ENCODE assay signal across 7 mouse cellular contexts in genomic region chr4:117483931-117484255, GRCm38 (mm10). TPM values are rescaled to one million over a fixed set of nuclear protein-coding genes. Genes with fewer than 3 reads are reported as not detected.
DNase-seq lines count a peak whose midpoint lies in the region; ATAC-seq and TF ChIP-seq lines count a peak whose summit lies in the region.

No protein-coding gene starts in this region.

- under 1% methylated on average over 15 of the region's 15 CpGs for WGBS in forebrain, embryonic 13.5 days
- WGBS in hindbrain, embryonic 15.5 days = under 1% methylated on average over 15 of the region's 15 CpGs
- WGBS in liver, embryonic 13.5 days (ENCODE audit: insufficient replicate concordance) = 2% methylated on average over 15 of the region's 15 CpGs
- WGBS in olfactory bulb, adult 2 months = 4% methylated on average over 15 of the region's 15 CpGs

- 0 out of 2 replicates have a peak overlapping the region, but pooled peaks have one; percentile 34 for H3K4me2 ChIP-seq in CH12.LX (ENCODE audit: insufficient read depth, low read depth, poor library complexity, severe bottlenecking)
- peak overlapping the region; percentile 90 for H3K4me2 ChIP-seq in forebrain, embryonic 13.5 days
- H3K4me2 ChIP-seq in hindbrain, embryonic 15.5 days = peak overlapping the region; percentile 94
- H3K4me2 ChIP-seq in liver, embryonic 13.5 days = peak overlapping the region; percentile 97

- no peaks in the 10 kb centered on the region for H3K27me3 ChIP-seq in CH12.LX (replicated peaks)
- peaks cover 89% of the 10 kb centered on the region for H3K27me3 ChIP-seq in forebrain, embryonic 13.5 days
- peaks cover 64% of the 10 kb centered on the region for H3K27me3 ChIP-seq in hindbrain, embryonic 15.5 days
- peaks cover 45% of the 10 kb centered on the region for H3K27me3 ChIP-seq in liver, embryonic 13.5 days

- TF ChIP-seq POLR2A in CH12.LX (IDR thresholded peaks at IDR 0.05; ENCODE audit: low read depth, low read length) = no peak
- TF ChIP-seq POLR2A in olfactory bulb, adult 2 months (IDR thresholded peaks at IDR 0.05; ENCODE audit: insufficient read depth, low read depth, low read length) = no peak

- peaks cover 2 to 24% of the 10 kb centered on the region in 2 experiments; a peak in 2 of 4 replicates for H3K4me1 ChIP-seq in CH12.LX (ENCODE audit: control insufficient read depth in 1 of 2, insufficient read depth in 2 of 2)
- H3K4me1 ChIP-seq in ES-E14 (ENCODE audit: control insufficient read depth in 2 of 2, insufficient read depth in 2 of 2, low read length in 2 of 2, poor library complexity in 1 of 2) = peaks cover 4 to 25% of the 10 kb centered on the region in 2 experiments; a peak in 3 of 4 replicates
- H3K4me1 ChIP-seq in forebrain, embryonic 13.5 days = peaks cover 15% of the 10 kb centered on the region
- peaks cover 14% of the 10 kb centered on the region for H3K4me1 ChIP-seq in hindbrain, embryonic 15.5 days (replicated peaks)
- H3K4me1 ChIP-seq in liver, embryonic 13.5 days (replicated peaks) = peaks cover 72% of the 10 kb centered on the region
- peaks cover 13% of the 10 kb centered on the region for H3K4me1 ChIP-seq in olfactory bulb, adult 2 months (ENCODE audit: control insufficient read depth, insufficient read depth, low read length)

- no peak for TF ChIP-seq CTCF in CH12.LX (conservative IDR thresholded peaks at IDR 0.05 in 1 of 2, IDR thresholded peaks at IDR 0.05 in 1 of 2; ENCODE audit: low read depth in 2 of 2, low read length in 2 of 2)
- no peak for TF ChIP-seq CTCF in olfactory bulb, adult 2 months (IDR thresholded peaks at IDR 0.05; ENCODE audit: insufficient read depth, low read depth, low read length)

- in situ Hi-C loops in CH12.LX (cut with MboI; ENCODE audit: low pct_ligation_motif_present, low pct_unique_long_range_greater_than_20kb, low sequenced_read_pairs) (no loop called here), ES-E14 (cut with MboI; ENCODE audit: low sequenced_read_pairs in 2 of 2, unreplicated experiment in 2 of 2) (no loop called here)

- ATAC-seq in forebrain, embryonic 13.5 days = no peak
- no peak for ATAC-seq in hindbrain, embryonic 15.5 days (ENCODE audit: low FRiP score, low read depth)
- ATAC-seq in liver, embryonic 13.5 days (ENCODE audit: low read depth) = no peak
- ATAC-seq in CD4-positive, CD25-positive, alpha-beta regulatory T cell, adult 4 months = no peak

- dilution Hi-C loops in CH12.LX (cut with MboI; ENCODE audit: extremely low pct_ligation_motif_present, extremely low pct_unique_long_range_greater_than_20kb, low sequenced_read_pairs) = no loop called here

- TF ChIP-seq EP300 in CH12.LX (IDR thresholded peaks at IDR 0.05; ENCODE audit: low read length) = no peak

- no peaks in the 10 kb centered on the region for H3K79me2 ChIP-seq in CH12.LX (replicated peaks; ENCODE audit: control insufficient read depth, extremely low read depth, insufficient read depth, poor library complexity, severe bottlenecking)

- H3K9me3 ChIP-seq in CH12.LX (replicated peaks; ENCODE audit: low read length) (no peaks in the 10 kb centered on the region), ES-E14 (ENCODE audit: control insufficient read depth, insufficient read depth, low read depth, low read length) (no peaks in the 10 kb centered on the region)
- H3K9me3 ChIP-seq in forebrain, embryonic 13.5 days (replicated peaks) = no peaks in the 10 kb centered on the region
- no peaks in the 10 kb centered on the region for H3K9me3 ChIP-seq in hindbrain, embryonic 15.5 days
- no peaks in the 10 kb centered on the region for H3K9me3 ChIP-seq in liver, embryonic 13.5 days (replicated peaks)

- H3K4me3 ChIP-seq in CH12.LX (replicated peaks in 1 of 3; ENCODE audit: low read depth in 2 of 3, low read length in 2 of 3, poor library complexity in 1 of 3) (no peak overlapping the region), ES-E14 (ENCODE audit: insufficient read depth in 1 of 2, low read depth in 1 of 2, low read length in 2 of 2, poor library complexity in 1 of 2, severe bottlenecking in 1 of 2) (peak overlapping the region; percentile 53 to 59)
- peak overlapping the region; percentile 44 for H3K4me3 ChIP-seq in forebrain, embryonic 13.5 days
- H3K4me3 ChIP-seq in hindbrain, embryonic 15.5 days = peak overlapping the region; percentile 45
- H3K4me3 ChIP-seq in liver, embryonic 13.5 days (replicated peaks) = peak overlapping the region; percentile 67
- H3K4me3 ChIP-seq in olfactory bulb, adult 2 months (ENCODE audit: insufficient read depth, low read depth, low read length) = peak overlapping the region; percentile 34

- H3K27ac ChIP-seq in CH12.LX (ENCODE audit: insufficient read depth, low read depth) (no peak overlapping the region), ES-E14 (ENCODE audit: insufficient read depth, low read depth, low read length, poor library complexity, severe bottlenecking) (no peak overlapping the region)
- no peak overlapping the region for H3K27ac ChIP-seq in forebrain, embryonic 13.5 days
- peak overlapping the region; percentile 73 for H3K27ac ChIP-seq in hindbrain, embryonic 15.5 days (replicated peaks)
- H3K27ac ChIP-seq in liver, embryonic 13.5 days = peak overlapping the region; percentile 34; the same call in 1 of the 2 replicates
- H3K27ac ChIP-seq in olfactory bulb, adult 2 months (ENCODE audit: insufficient read depth, low read depth, low read length) = no peak overlapping the region

- H3K36me3 ChIP-seq in CH12.LX (replicated peaks in 1 of 2; ENCODE audit: control insufficient read depth in 1 of 2, insufficient read depth in 1 of 2, low read length in 1 of 2) (no peaks in the 10 kb centered on the region), ES-E14 (ENCODE audit: control insufficient read depth, insufficient read depth, low read length, poor library complexity, severe bottlenecking) (no peaks in the 10 kb centered on the region)
- H3K36me3 ChIP-seq in forebrain, embryonic 13.5 days (ENCODE audit: poor library complexity, severe bottlenecking) = no peaks in the 10 kb centered on the region
- H3K36me3 ChIP-seq in hindbrain, embryonic 15.5 days = no peaks in the 10 kb centered on the region
- no peaks in the 10 kb centered on the region for H3K36me3 ChIP-seq in liver, embryonic 13.5 days

- H3K9ac ChIP-seq in CH12.LX (ENCODE audit: insufficient read depth, low read depth) (no peak overlapping the region), ES-E14 (ENCODE audit: insufficient read depth, low read depth, low read length, poor library complexity, severe bottlenecking) (peak overlapping the region; percentile 42; the same call in 1 of the 2 replicates)
- peak overlapping the region; percentile 59 for H3K9ac ChIP-seq in forebrain, embryonic 13.5 days
- H3K9ac ChIP-seq in hindbrain, embryonic 15.5 days = peak overlapping the region; percentile 45; the same call in 1 of the 2 replicates
- peak overlapping the region; percentile 74 for H3K9ac ChIP-seq in liver, embryonic 13.5 days

- DNase-seq in CH12.LX (ENCODE audit: extremely low read depth) (no peak), ES-E14 (ENCODE audit: low read depth, low spot score) (no peak)
- no peak for DNase-seq in liver, embryonic 13.5 days

- TF ChIP-seq RAD21 in CH12.LX (IDR thresholded peaks at IDR 0.05; ENCODE audit: low read depth, low read length) = no peak

TF ChIP-seq in CH12.LX, 34 proteins besides CTCF, POLR2A, EP300 and RAD21:
- TF ChIP-seq E2F4 (IDR thresholded peaks at IDR 0.05; ENCODE audit: insufficient replicate concordance, low read depth, low read length) = no peak
- TF ChIP-seq CHD1 (IDR thresholded peaks at IDR 0.05; ENCODE audit: low read depth, low read length) = no peak
- TF ChIP-seq IRF4 (IDR thresholded peaks at IDR 0.05; ENCODE audit: low read depth, low read length) = no peak
- TF ChIP-seq BHLHE40 (IDR thresholded peaks at IDR 0.05; ENCODE audit: low read depth, low read length) = no peak
- no peak for TF ChIP-seq TCF12 (IDR thresholded peaks at IDR 0.05; ENCODE audit: low read depth, low read length)
- no peak for TF ChIP-seq MXI1 (IDR thresholded peaks at IDR 0.05; ENCODE audit: low read depth, low read length)
- no peak for TF ChIP-seq RCOR1 (conservative IDR thresholded peaks at IDR 0.05; ENCODE audit: low read depth, low read length)
- no peak for TF ChIP-seq USF2 (conservative IDR thresholded peaks at IDR 0.05; ENCODE audit: low read depth, low read length)
- TF ChIP-seq KAT2A (IDR thresholded peaks at IDR 0.05; ENCODE audit: insufficient replicate concordance, low read length) = no peak
- TF ChIP-seq MAZ (IDR thresholded peaks at IDR 0.05; ENCODE audit: low read depth, low read length) = no peak

TF ChIP-seq in ES-E14, 5 proteins besides CTCF, POLR2A, EP300 and RAD21:
- TF ChIP-seq CHD2 (IDR thresholded peaks at IDR 0.05; ENCODE audit: low read depth, low read length) (no peak), ZC3H11A (IDR thresholded peaks at IDR 0.05; ENCODE audit: borderline replicate concordance, low read depth, low read length) (no peak), MAFK (IDR thresholded peaks at IDR 0.05; ENCODE audit: insufficient read depth, low read depth, low read length) (no peak), HCFC1 (IDR thresholded peaks at IDR 0.05; ENCODE audit: borderline replicate concordance, insufficient read depth, low read length) (no peak), ZNF384 (IDR thresholded peaks at IDR 0.05; ENCODE audit: low read depth, low read length) (no peak)

RNA-seq across cellular contexts. Expression of gene Rnf220, which starts 13.0 kb away (rescaled TPM):
- total RNA-seq in CH12.LX (2012; rRNA removed) = 78.7 and 86.8 TPM in 2 replicates
- total RNA-seq in CH12.LX (2014; rRNA removed) = 64.4 and 67.2 TPM in 2 replicates
- polyA plus RNA-seq in CH12.LX (2012; ENCODE audit: insufficient read length, low read depth) = 117 and 122 TPM in 2 replicates
- total RNA-seq in ES-E14 (2012; rRNA removed) = 130 and 178 TPM in 2 replicates
- polyA plus RNA-seq in forebrain, embryonic 13.5 days (2015; fragmentation: Nextera tagmentation; extraction: Ambion mirVana) = 115 and 120 TPM in 2 replicates
- polyA plus RNA-seq in hindbrain, embryonic 15.5 days (2015; fragmentation: Nextera tagmentation; extraction: Ambion mirVana) = 108 and 122 TPM in 2 replicates
- polyA plus RNA-seq in liver, embryonic 13.5 days (2015; fragmentation: Nextera tagmentation; extraction: Ambion mirVana) = 31.6 and 34.2 TPM in 2 replicates
- not detected in 2 replicates for polyA plus RNA-seq in olfactory bulb, adult 2 months (2012; ENCODE audit: insufficient read depth, insufficient read length, low replicate concordance, missing spikeins)
- 10 to 100 TPM; 15.8 to 18.6 TPM for polyA plus RNA-seq in CD4-positive, CD25-positive, alpha-beta regulatory T cell, adult 4 months (2017; shearing (Covaris generic))

Comparison
In these comparisons a context has a peak if more than half of its experiments do, and no peak if none do; other contexts are left out.
1. H3K27ac ChIP-seq: peak in hindbrain, embryonic 15.5 days (single experiment) and liver, embryonic 13.5 days (single experiment); none in CH12.LX (single experiment), ES-E14 (single experiment), forebrain, embryonic 13.5 days (single experiment) and olfactory bulb, adult 2 months (single experiment).
2. H3K4me2 ChIP-seq: peak in every context shown above with its lines; median percentile 97 in liver, embryonic 13.5 days; 94 in hindbrain, embryonic 15.5 days; 90 in forebrain, embryonic 13.5 days; 34 in CH12.LX.
3. H3K4me3 ChIP-seq: peak in ES-E14 (2 of 2), forebrain, embryonic 13.5 days (single experiment), hindbrain, embryonic 15.5 days (single experiment), liver, embryonic 13.5 days (single experiment) and olfactory bulb, adult 2 months (single experiment); none in CH12.LX (0 of 3).